8 mouse cellular contexts compared by ENCODE assay signal in genomic region chr1:165735826-165736818, GRCm38 (mm10). TPM values are rescaled to one million over a fixed set of nuclear protein-coding genes. Genes with fewer than 3 reads are reported as not detected.
DNase-seq lines count a peak whose midpoint lies in the region; ATAC-seq and TF ChIP-seq lines count a peak whose summit lies in the region.

No protein-coding gene starts in this region.

- ATAC-seq in erythroid progenitor cell, adult 5-6 weeks (replicated peaks; ENCODE audit: low FRiP score, poor library complexity, severe bottlenecking): peak; percentile 82
- ATAC-seq in heart, embryonic 13.5 days (ENCODE audit: extremely low read depth, insufficient number of reproducible peaks, low FRiP score, low TSS enrichment): no peak; the same call in 1 of the 2 replicates
- 0 out of 2 replicates have a peak, but pooled peaks have one; percentile 62 for ATAC-seq in kidney, postnatal 0 days (replicated peaks; ENCODE audit: low FRiP score, low read depth)
- peak; percentile 65 for ATAC-seq in liver, embryonic 11.5 days (replicated peaks; ENCODE audit: low FRiP score)

- TF ChIP-seq POLR2A in brain, embryonic 14.5 days (IDR thresholded peaks at IDR 0.05; ENCODE audit: borderline replicate concordance, extremely low read depth, insufficient read depth, insufficient read length, poor library complexity, severe bottlenecking): no peak

- peak; percentile 94 for TF ChIP-seq CTCF in brain, embryonic 14.5 days (IDR thresholded peaks at IDR 0.05; ENCODE audit: borderline replicate concordance, extremely low read depth, insufficient read depth, insufficient read length)
- peak; percentile 99 for TF ChIP-seq CTCF in kidney, postnatal 0 days (IDR thresholded peaks at IDR 0.05; ENCODE audit: low read depth)

- peak overlapping the region; percentile 48; the same call in 1 of the 2 replicates for H3K9ac ChIP-seq in heart, embryonic 13.5 days
- no peak overlapping the region for H3K9ac ChIP-seq in kidney, postnatal 0 days (ENCODE audit: low read depth, low read length)
- H3K9ac ChIP-seq in liver, embryonic 11.5 days (ENCODE audit: low read depth, low read length): no peak overlapping the region

- no peaks in the 10 kb centered on the region for H3K27me3 ChIP-seq in heart, embryonic 13.5 days (replicated peaks)
- no peaks in the 10 kb centered on the region for H3K27me3 ChIP-seq in kidney, postnatal 0 days (ENCODE audit: insufficient read depth, low read length)
- no peaks in the 10 kb centered on the region for H3K27me3 ChIP-seq in liver, embryonic 11.5 days (replicated peaks; ENCODE audit: control insufficient read depth, insufficient read depth, low read length)
- no peaks in the 10 kb centered on the region for H3K27me3 ChIP-seq in splenic B cell, adult 2 months (ENCODE audit: control insufficient read depth, insufficient read depth, low read length, poor library complexity, severe bottlenecking)

- no peak overlapping the region for H3K27ac ChIP-seq in heart, embryonic 13.5 days (replicated peaks)
- H3K27ac ChIP-seq in kidney, postnatal 0 days: no peak overlapping the region
- no peak overlapping the region for H3K27ac ChIP-seq in liver, embryonic 11.5 days (ENCODE audit: low read depth, low read length)

- H3K4me2 ChIP-seq in heart, embryonic 13.5 days: peak overlapping the region; percentile 50
- no peak overlapping the region; the same call in 1 of the 2 replicates for H3K4me2 ChIP-seq in kidney, postnatal 0 days (ENCODE audit: low read length)
- H3K4me2 ChIP-seq in liver, embryonic 11.5 days: peak overlapping the region; percentile 41

- WGBS in heart, embryonic 13.5 days: 27% methylated on average over 20 of the region's 20 CpGs
- WGBS in kidney, postnatal 0 days: 28% methylated on average over 20 of the region's 20 CpGs
- WGBS in liver, embryonic 11.5 days: 31% methylated on average over 20 of the region's 20 CpGs

- peak; percentile 83 for DNase-seq in CD4-positive helper T cell, adult 2 months (ENCODE audit: low read depth, low spot score)
- peak; percentile 93 for DNase-seq in brain, embryonic 14.5 days (ENCODE audit: low read depth)
- peak; percentile 96 for DNase-seq in kidney, postnatal 0 days (ENCODE audit: low spot score)
- peak; percentile 70 for DNase-seq in liver, embryonic 11.5 days (ENCODE audit: low spot score)
- peak; percentile 92 for DNase-seq in naive thymus-derived CD4-positive, alpha-beta T cell, adult 2 months (ENCODE audit: low read depth)
- peak; percentile 93 for DNase-seq in splenic B cell, adult 2 months (ENCODE audit: low read depth, low spot score)

- H3K4me3 ChIP-seq in heart, embryonic 13.5 days: 0 out of 2 replicates have a peak overlapping the region, but pooled peaks have one; percentile 19
- no peak overlapping the region for H3K4me3 ChIP-seq in kidney, postnatal 0 days (replicated peaks; ENCODE audit: low read depth, low read length)
- no peak overlapping the region for H3K4me3 ChIP-seq in liver, embryonic 11.5 days (ENCODE audit: low read depth, low read length)

- H3K4me1 ChIP-seq in heart, embryonic 13.5 days: peaks cover 14% of the 10 kb centered on the region
- no peaks in the 10 kb centered on the region; the same call in 1 of the 2 replicates for H3K4me1 ChIP-seq in kidney, postnatal 0 days (replicated peaks; ENCODE audit: insufficient read depth, low read length)
- no peaks in the 10 kb centered on the region for H3K4me1 ChIP-seq in liver, embryonic 11.5 days (replicated peaks; ENCODE audit: control insufficient read depth, insufficient read depth, low read length)

- no peaks in the 10 kb centered on the region for H3K36me3 ChIP-seq in heart, embryonic 13.5 days
- no peaks in the 10 kb centered on the region for H3K36me3 ChIP-seq in kidney, postnatal 0 days (ENCODE audit: insufficient read depth, low read length)
- H3K36me3 ChIP-seq in liver, embryonic 11.5 days (ENCODE audit: control insufficient read depth, insufficient read depth, low read length): no peaks in the 10 kb centered on the region
- no peaks in the 10 kb centered on the region for H3K36me3 ChIP-seq in splenic B cell, adult 2 months (ENCODE audit: control insufficient read depth, insufficient read depth, low read length, poor library complexity, severe bottlenecking)

- H3K9me3 ChIP-seq in heart, embryonic 13.5 days: no peaks in the 10 kb centered on the region
- no peaks in the 10 kb centered on the region for H3K9me3 ChIP-seq in kidney, postnatal 0 days (replicated peaks; ENCODE audit: low read length)
- no peaks in the 10 kb centered on the region for H3K9me3 ChIP-seq in liver, embryonic 11.5 days (ENCODE audit: control insufficient read depth, low read length)

RNA-seq across cellular contexts. Expression of gene Rcsd1, which starts 26.6 kb away (rescaled TPM):
- polyA plus RNA-seq in brain, embryonic 14.5 days (2012; rRNA removed): 7.9 and 10.1 TPM in 2 replicates
- total RNA-seq in erythroid progenitor cell, adult 5-6 weeks (2015; ENCODE audit: low replicate concordance): 8.8 and 9.4 TPM in 2 replicates
- total RNA-seq in erythroid progenitor cell, adult 5-6 weeks (2017; ENCODE audit: low replicate concordance): 19.9 and 23.1 TPM in 2 replicates
- 83.9 and 95.4 TPM in 2 replicates for polyA plus RNA-seq in heart, embryonic 13.5 days (2015; fragmentation: Nextera tagmentation; extraction: Ambion mirVana)
- 53.7 and 57.5 TPM in 2 replicates for polyA plus RNA-seq in kidney, postnatal 0 days (2015; fragmentation: Nextera tagmentation; extraction: Ambion mirVana)
- 13.3 and 17.8 TPM in 2 replicates for polyA plus RNA-seq in liver, embryonic 11.5 days (2014; fragmentation: Nextera tagmentation; extraction: Ambion mirVana)

RNA-seq across cellular contexts. Expression of gene Creg1, which starts 27.4 kb away (rescaled TPM):
- polyA plus RNA-seq in brain, embryonic 14.5 days (2012; rRNA removed): 12.4 and 12.8 TPM in 2 replicates
- 514 and 545 TPM in 2 replicates for total RNA-seq in erythroid progenitor cell, adult 5-6 weeks (2015; ENCODE audit: low replicate concordance)
- 329 and 433 TPM in 2 replicates for total RNA-seq in erythroid progenitor cell, adult 5-6 weeks (2017; ENCODE audit: low replicate concordance)
- 105 and 110 TPM in 2 replicates for polyA plus RNA-seq in heart, embryonic 13.5 days (2015; fragmentation: Nextera tagmentation; extraction: Ambion mirVana)
- 89.9 and 90.2 TPM in 2 replicates for polyA plus RNA-seq in kidney, postnatal 0 days (2015; fragmentation: Nextera tagmentation; extraction: Ambion mirVana)
- 237 and 244 TPM in 2 replicates for polyA plus RNA-seq in liver, embryonic 11.5 days (2014; fragmentation: Nextera tagmentation; extraction: Ambion mirVana)

RNA-seq across cellular contexts. Expression of gene Cd247, which starts 52.4 kb away (rescaled TPM):
- 0.79 and 1.0 TPM in 2 replicates for polyA plus RNA-seq in brain, embryonic 14.5 days (2012; rRNA removed)
- total RNA-seq in erythroid progenitor cell, adult 5-6 weeks (2015; ENCODE audit: low replicate concordance): 9.0 TPM in 1 of 2 replicates, not detected in the other
- 4.7 and 10.5 TPM in 2 replicates for total RNA-seq in erythroid progenitor cell, adult 5-6 weeks (2017; ENCODE audit: low replicate concordance)
- polyA plus RNA-seq in heart, embryonic 13.5 days (2015; fragmentation: Nextera tagmentation; extraction: Ambion mirVana): 0.42 and 0.55 TPM in 2 replicates
- 0.47 and 0.67 TPM in 2 replicates for polyA plus RNA-seq in kidney, postnatal 0 days (2015; fragmentation: Nextera tagmentation; extraction: Ambion mirVana)
- 0.77 TPM in 1 of 2 replicates, not detected in the other for polyA plus RNA-seq in liver, embryonic 11.5 days (2014; fragmentation: Nextera tagmentation; extraction: Ambion mirVana)
